Mouse (Mus musculus) ES-E14 (cell line): Measurements from ENCODE around the gene Fam178b. TPM values are rescaled to one million over a fixed set of nuclear protein-coding genes. Genes with fewer than 3 reads are reported as not detected.

Experiments used
- DNase-seq: peaks from one replicate; pipeline ENCODE4 v3.0.0-alpha.2; 2013; ENCODE audit warnings: low read depth, low spot score
- H3K27ac ChIP-seq: 2 replicates; pipeline ENCODE4 v1.5.1; 2012; ENCODE audit warnings: low read depth, mild to moderate bottlenecking, low read length, moderate library complexity, mixed read lengths; ENCODE audit not compliant: poor library complexity, insufficient read depth, severe bottlenecking
- H3K36me3 ChIP-seq: 2 replicates; pipeline ENCODE4 v1.6.1; 2012; ENCODE audit warnings: mild to moderate bottlenecking, low read length, moderate library complexity, mixed read lengths; ENCODE audit not compliant: control insufficient read depth, poor library complexity, insufficient read depth, severe bottlenecking
- H3K4me1 ChIP-seq, 2 experiments: fragments of 150-350 bp in 1 of 2; sonication (generic) in 1 of 2; 2 replicates each; pipeline ENCODE4 v1.6.1; 2012; ENCODE audit warnings: low read length in 2 of 2, mild to moderate bottlenecking in 1 of 2, mixed read lengths in 1 of 2; ENCODE audit not compliant: control insufficient read depth in 2 of 2, insufficient read depth in 2 of 2, poor library complexity in 1 of 2
- H3K4me3 ChIP-seq, 2 experiments: fragments of 150-350 bp in 1 of 2; sonication (generic) in 1 of 2; 2 replicates each; pipeline ENCODE4 v1.5.1; 2012; ENCODE audit warnings: low read length in 2 of 2, low read depth in 1 of 2, mild to moderate bottlenecking in 1 of 2, mixed read lengths in 1 of 2; ENCODE audit not compliant: insufficient read depth in 1 of 2, poor library complexity in 1 of 2, severe bottlenecking in 1 of 2
- H3K9ac ChIP-seq: 2 replicates; pipeline ENCODE4 v1.6.1; 2012; ENCODE audit warnings: low read depth, mild to moderate bottlenecking, low read length, mixed read lengths; ENCODE audit not compliant: poor library complexity, insufficient read depth, severe bottlenecking
- H3K9me3 ChIP-seq: fragments of 150-350 bp; sonication (generic); 2 replicates; pipeline ENCODE4 v1.6.1; 2012; ENCODE audit warnings: low read depth, mild to moderate bottlenecking, low read length; ENCODE audit not compliant: control insufficient read depth, insufficient read depth
- CHD2 ChIP-seq: IDR thresholded peaks from 2 replicates; pipeline ENCODE4 v1.6.1; 2014; ENCODE audit warnings: mild to moderate bottlenecking, low read depth, low read length, inconsistent platforms
- HCFC1 ChIP-seq: IDR thresholded peaks from 2 replicates; pipeline ENCODE4 v1.6.1; 2012; ENCODE audit warnings: low read length, inconsistent platforms, borderline replicate concordance; ENCODE audit not compliant: insufficient read depth
- MAFK ChIP-seq: IDR thresholded peaks from 2 replicates; pipeline ENCODE4 v1.6.1; 2014; ENCODE audit warnings: mild to moderate bottlenecking, low read depth, low read length, inconsistent platforms; ENCODE audit not compliant: insufficient read depth
- ZC3H11A ChIP-seq: IDR thresholded peaks from 2 replicates; pipeline ENCODE4 v1.6.1; 2012; ENCODE audit warnings: low read depth, mild to moderate bottlenecking, inconsistent platforms, low read length, borderline replicate concordance
- ZNF384 ChIP-seq: IDR thresholded peaks from 2 replicates; pipeline ENCODE4 v1.6.1; 2012; ENCODE audit warnings: low read depth, low read length, inconsistent platforms
- in situ Hi-C, 2 experiments: fragments of 600-800 bp; cut with MboI; formaldehyde crosslinking; loops; one replicate each; pipeline ENCODE4 v1.15.1; 2025; ENCODE audit warnings: low sequenced_read_pairs in 2 of 2, inconsistent platforms in 1 of 2; ENCODE audit not compliant: unreplicated experiment in 2 of 2
- total RNA-seq: library from RNA; depleted of rRNA; stranded (reverse); fragments of 300-350 nt; gene quantifications from 2 replicates; pipeline ENCODE4 v1.2.3, GENCODE M21; 2012

Gene Fam178b
- total RNA-seq, 1 experiment: 8.0 TPM

- no peak for TF ChIP-seq MAFK
- TF ChIP-seq ZC3H11A: no peak
- no peak for TF ChIP-seq HCFC1
- TF ChIP-seq ZNF384: no peak
- TF ChIP-seq CHD2: no peak
- DNase-seq: no peak
- Histone ChIP-seq H3K9me3 (no peaks in the 10 kb centered on the region), H3K36me3 (no peaks in the 10 kb centered on the region), H3K9ac (no peak overlapping the region), H3K4me3 (no peak overlapping the region), H3K27ac (no peak overlapping the region), H3K4me1 (peaks cover 9 to 50% of the 10 kb centered on the region in 2 experiments; a peak in 3 of 4 replicates)
- in situ Hi-C loops: no loop called here
Measured at GRCm38 (mm10) chr1:36571627-36572026, 111.4 kb downstream of the Fam178b start.

- Histone ChIP-seq H3K36me3 (no peaks in the 10 kb centered on the region), H3K27ac (no peak overlapping the region), H3K4me3 (no peak overlapping the region), H3K9me3 (no peaks in the 10 kb centered on the region), H3K9ac (no peak overlapping the region), H3K4me1 (peaks cover 5 to 45% of the 10 kb centered on the region in 2 experiments; a peak in 3 of 4 replicates)
- no peak for TF ChIP-seq MAFK
- DNase-seq: no peak
- in situ Hi-C loops: no loop called here
Measured at GRCm38 (mm10) chr1:36570320-36570719, 112.7 kb downstream of the Fam178b start.

DNA sequence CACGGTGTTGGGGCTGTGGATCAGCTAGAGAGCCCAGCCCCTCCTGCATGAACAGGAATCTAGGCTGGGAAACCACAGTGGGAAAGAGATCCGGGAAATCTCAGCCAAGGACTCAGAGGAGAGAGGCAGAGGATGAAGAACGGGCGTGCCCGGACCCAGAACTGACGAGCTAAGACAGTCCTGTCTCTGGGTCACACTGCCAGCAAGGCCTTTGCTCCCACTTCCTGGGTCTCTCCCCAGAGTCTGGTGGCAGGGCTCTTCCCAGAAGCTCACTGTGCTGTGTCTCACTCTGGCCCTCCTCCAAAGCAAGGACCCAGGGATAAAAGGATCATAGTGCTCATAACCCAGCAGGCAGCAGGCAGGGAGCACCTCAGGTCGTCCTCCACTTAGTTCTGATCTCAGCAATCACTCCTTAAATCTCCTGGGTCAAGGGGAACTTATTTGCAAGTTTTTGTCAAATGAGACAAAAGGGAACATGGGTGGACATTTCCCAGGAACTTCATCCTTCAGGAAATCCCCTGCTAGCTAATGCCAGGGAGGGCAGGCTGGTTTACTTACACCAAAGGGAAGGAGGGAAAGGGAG is 113.2 kb downstream of the Fam178b start:
- DNase-seq: no peak
- H3K27ac ChIP-seq: no peak overlapping the region
- in situ Hi-C loops: no loop called here
- TF ChIP-seq MAFK (no peak), ZNF384 (no peak)
- H3K4me3 ChIP-seq: no peak overlapping the region
- no peaks in the 10 kb centered on the region for H3K9me3 ChIP-seq
- H3K4me1 ChIP-seq: peaks cover 2 to 44% of the 10 kb centered on the region in 2 experiments; a peak in 2 of 4 replicates
- no peaks in the 10 kb centered on the region for H3K36me3 ChIP-seq
- H3K9ac ChIP-seq: no peak overlapping the region

- H3K36me3 ChIP-seq: no peaks in the 10 kb centered on the region
- no peak overlapping the region for H3K9ac ChIP-seq
- H3K27ac ChIP-seq: no peak overlapping the region
- H3K4me3 ChIP-seq: no peak overlapping the region
- in situ Hi-C loops: no loop called here
- no peak for TF ChIP-seq HCFC1
- TF ChIP-seq CHD2: no peak
- no peak for TF ChIP-seq ZC3H11A
- no peak for TF ChIP-seq MAFK
- TF ChIP-seq ZNF384: no peak
- peaks cover 2 to 35% of the 10 kb centered on the region in 2 experiments; a peak in 2 of 4 replicates for H3K4me1 ChIP-seq
- H3K9me3 ChIP-seq: no peaks in the 10 kb centered on the region
- no peak for DNase-seq
Measured at GRCm38 (mm10) chr1:36568776-36569175, 114.2 kb downstream of the Fam178b start.

DNA sequence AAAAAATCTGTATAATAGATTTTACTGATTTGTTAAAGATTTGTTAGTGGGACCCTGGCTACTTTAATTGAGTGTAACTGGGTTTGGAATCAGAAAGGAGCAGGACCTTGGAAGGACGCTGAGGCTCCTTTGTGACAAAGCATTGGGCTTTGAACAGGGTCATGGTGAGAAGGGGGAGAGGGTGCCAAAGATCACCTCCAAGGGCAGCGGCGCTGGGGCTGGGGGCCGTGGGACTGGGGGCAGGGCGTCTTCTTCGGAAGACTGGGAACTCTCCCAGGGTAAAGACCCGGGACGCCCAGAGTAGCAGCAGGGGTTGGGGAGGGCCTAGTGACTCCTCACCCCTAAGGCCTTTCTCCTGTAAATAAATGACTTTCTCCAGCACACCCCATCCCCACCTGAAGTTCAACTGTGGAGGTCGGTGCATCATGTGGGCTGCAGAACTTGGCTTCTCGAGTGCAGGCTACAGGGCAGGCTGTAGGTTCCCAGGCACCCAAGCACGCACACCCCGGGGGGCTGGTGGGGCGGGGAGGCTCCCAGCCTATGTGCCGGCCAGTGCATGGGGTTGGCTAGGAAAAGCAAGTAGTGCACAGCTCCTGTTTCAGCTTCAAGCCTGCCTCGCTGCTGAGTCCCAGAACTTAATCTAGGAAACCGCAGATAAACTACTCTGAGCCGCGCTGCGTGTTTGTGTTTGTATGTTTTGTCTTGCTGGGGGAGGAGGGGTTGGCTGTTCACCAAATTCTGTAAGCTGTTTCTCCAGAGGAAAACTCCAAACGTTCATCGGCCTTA is 115.0 kb downstream of the Fam178b start:
- H3K36me3 ChIP-seq: no peaks in the 10 kb centered on the region
- H3K9me3 ChIP-seq: no peaks in the 10 kb centered on the region
- in situ Hi-C loops: no loop called here
- H3K9ac ChIP-seq: no peak overlapping the region
- peaks cover 2 to 28% of the 10 kb centered on the region in 2 experiments; a peak in 2 of 4 replicates for H3K4me1 ChIP-seq
- no peak overlapping the region for H3K4me3 ChIP-seq
- TF ChIP-seq CHD2 (no peak), MAFK (no peak), HCFC1 (no peak), ZC3H11A (no peak), ZNF384 (no peak)
- no peak overlapping the region for H3K27ac ChIP-seq
- no peak for DNase-seq
